Mouse (Mus musculus) liver, postnatal 0 days (tissue): ENCODE results near the gene Lrmp. TPM values are rescaled to one million over a fixed set of nuclear protein-coding genes. Genes with fewer than 3 reads are reported as not detected.

ENCODE experiments used
- ATAC-seq: fragments of 200-750 bp; cut with Nextera tagmentation; 2 replicates; pipeline ENCODE4 v1.8.0; 2017; ENCODE audit warnings: mild to moderate bottlenecking, moderate library complexity
- DNase-seq: peaks from one replicate; pipeline ENCODE4 v3.0.0-alpha.2; 2016
- H3K27ac ChIP-seq: fragments of 300-500 bp; sonication (generic); 2 replicates; pipeline ENCODE4 v1.5.1; 2014; ENCODE audit warnings: antibody characterized with exemption, moderate library complexity, mild to moderate bottlenecking, low read depth
- H3K27me3 ChIP-seq: fragments of 300-500 bp; sonication (generic); 2 replicates; pipeline ENCODE4 v1.6.1; 2014; ENCODE audit warnings: low read length, control low read depth, mixed read lengths; ENCODE audit not compliant: insufficient read depth
- H3K36me3 ChIP-seq: fragments of 300-500 bp; sonication (generic); replicated peaks from 2 replicates; pipeline ENCODE4 v1.6.1; 2014; ENCODE audit warnings: mild to moderate bottlenecking, control low read depth, low read length, moderate library complexity, mixed read lengths; ENCODE audit not compliant: insufficient read depth
- H3K4me1 ChIP-seq: fragments of 300-500 bp; sonication (generic); 2 replicates; pipeline ENCODE4 v1.6.1; 2014; ENCODE audit warnings: antibody characterized with exemption, mild to moderate bottlenecking, control low read depth; ENCODE audit not compliant: insufficient read depth
- H3K4me2 ChIP-seq: fragments of 300-500 bp; sonication (generic); 2 replicates; pipeline ENCODE4 v1.6.1; 2014; ENCODE audit warnings: low read depth, mild to moderate bottlenecking, low read length, moderate library complexity, mixed read lengths
- H3K4me3 ChIP-seq: fragments of 300-500 bp; sonication (generic); 2 replicates; pipeline ENCODE4 v1.5.1; 2014; ENCODE audit warnings: low read depth, low read length
- H3K9ac ChIP-seq: fragments of 300-500 bp; sonication (generic); replicated peaks from 2 replicates; pipeline ENCODE4 v1.6.1; 2014; ENCODE audit warnings: mild to moderate bottlenecking, moderate library complexity
- H3K9me3 ChIP-seq: fragments of 300-500 bp; sonication (generic); 2 replicates; pipeline ENCODE4 v1.6.1; 2016; ENCODE audit warnings: mild to moderate bottlenecking, control low read depth, low read length, mixed read lengths
- CTCF ChIP-seq: sonication (generic); IDR thresholded peaks from 2 replicates; pipeline ENCODE4 v1.5.1; 2016; ENCODE audit warnings: antibody characterized with exemption, low read depth
- EP300 ChIP-seq: IDR thresholded peaks from 2 replicates; pipeline ENCODE4 v1.6.1; 2016; ENCODE audit warnings: antibody characterized with exemption, low read depth, mild to moderate bottlenecking
- WGBS: fragments of 180-500 bp; shearing (Covaris S2); extraction: QIAGEN DNeasy Blood & Tissue Kit; methylation state at CpG from one replicate; pipeline ENCODE4 v1.1.7; 2014; ENCODE audit not compliant: insufficient replicate concordance; 5-methylcytosine and 5-hydroxymethylcytosine counted together
- polyA plus RNA-seq: library from polyadenylated mRNA; unstranded; fragments of >200 nt; fragmentation: Nextera tagmentation; extraction: Ambion mirVana; gene quantifications from 2 replicates; pipeline ENCODE4 v1.2.1, GENCODE M21; 2015

The Lrmp gene
- polyA plus RNA-seq, 1 experiment from 2014 or later: 28.0 TPM

GRCm38 (mm10) chr6:145075548-145076224 is 39.8 kb upstream of the Lrmp start, which contains the start of gene Bcat1:
Gene Bcat1 (minus strand): TSS chr6:145076184.
- peak within 1 kb of the TSS; percentile 39 for H3K4me3 ChIP-seq
- peak within 1 kb of the TSS; percentile 64 for H3K4me2 ChIP-seq
- H3K4me1 ChIP-seq: peaks cover 4% of the 10 kb centered on the region
- no peaks in the 10 kb centered on the region for H3K36me3 ChIP-seq
- TF ChIP-seq CTCF: no peak
- no peak for TF ChIP-seq EP300
- peak; percentile 26 for DNase-seq
- no peaks in the 10 kb centered on the region for H3K9me3 ChIP-seq
- H3K27me3 ChIP-seq: peaks cover 26% of the 10 kb centered on the region
- no peak within 1 kb of the TSS for H3K27ac ChIP-seq
- H3K9ac ChIP-seq: no peak within 1 kb of the TSS; the same call in 1 of the 2 replicates
- 2% methylated on average over 39 of the region's 39 CpGs for WGBS
- ATAC-seq: no peak

- ATAC-seq: no peak
- no peaks in the 10 kb centered on the region for H3K9me3 ChIP-seq
- peak; percentile 3 for DNase-seq
- H3K4me3 ChIP-seq: peak overlapping the region; percentile 39; the same call in 1 of the 2 replicates
- no peaks in the 10 kb centered on the region for H3K36me3 ChIP-seq
- WGBS: 22% methylated on average over 9 of the region's 9 CpGs
- peaks cover 4% of the 10 kb centered on the region for H3K4me1 ChIP-seq
- TF ChIP-seq EP300: no peak
- TF ChIP-seq CTCF: no peak
- H3K27me3 ChIP-seq: peaks cover 26% of the 10 kb centered on the region
- H3K4me2 ChIP-seq: peak overlapping the region; percentile 64; the same call in 1 of the 2 replicates
- no peak overlapping the region for H3K9ac ChIP-seq
- no peak overlapping the region for H3K27ac ChIP-seq
Observed at GRCm38 (mm10) chr6:145076286-145076685, 39.2 kb upstream of the Lrmp start.

GRCm38 (mm10) chr6:145079087-145079759 is 36.2 kb upstream of the Lrmp start:
- WGBS: 67% methylated on average over 8 of the region's 9 CpGs
- no peak overlapping the region for H3K27ac ChIP-seq
- DNase-seq (peak; percentile 9), ATAC-seq (no peak)
- TF ChIP-seq EP300: no peak
- no peak for TF ChIP-seq CTCF
- no peaks in the 10 kb centered on the region for H3K36me3 ChIP-seq
- H3K4me1 ChIP-seq: peaks cover 4% of the 10 kb centered on the region
- no peak overlapping the region for H3K4me3 ChIP-seq
- H3K4me2 ChIP-seq: no peak overlapping the region
- no peak overlapping the region for H3K9ac ChIP-seq
- no peaks in the 10 kb centered on the region for H3K9me3 ChIP-seq
- H3K27me3 ChIP-seq: peaks cover 20% of the 10 kb centered on the region

- no peak overlapping the region for H3K27ac ChIP-seq
- H3K4me2 ChIP-seq: no peak overlapping the region
- no peaks in the 10 kb centered on the region for H3K27me3 ChIP-seq
- H3K4me3 ChIP-seq: no peak overlapping the region
- WGBS: 52% methylated on average over 4 of the region's 4 CpGs
- peak; percentile 5 for DNase-seq
- no peaks in the 10 kb centered on the region for H3K4me1 ChIP-seq
- TF ChIP-seq EP300 (no peak), CTCF (no peak)
- no peaks in the 10 kb centered on the region for H3K36me3 ChIP-seq
- no peak for ATAC-seq
- H3K9ac ChIP-seq: no peak overlapping the region
- no peaks in the 10 kb centered on the region for H3K9me3 ChIP-seq
Observed at GRCm38 (mm10) chr6:145081721-145082120, 33.7 kb upstream of the Lrmp start.

GRCm38 (mm10) chr6:145084343-145085117 is 30.9 kb upstream of the Lrmp start:
- H3K36me3 ChIP-seq: no peaks in the 10 kb centered on the region
- H3K4me2 ChIP-seq: no peak overlapping the region
- H3K9ac ChIP-seq: no peak overlapping the region
- H3K9me3 ChIP-seq: no peaks in the 10 kb centered on the region
- TF ChIP-seq CTCF (no peak), EP300 (no peak)
- H3K27me3 ChIP-seq: no peaks in the 10 kb centered on the region
- no peak for ATAC-seq
- no peaks in the 10 kb centered on the region for H3K4me1 ChIP-seq
- no peak overlapping the region for H3K27ac ChIP-seq
- 86% methylated on average over 8 of the region's 8 CpGs for WGBS
- no peak overlapping the region for H3K4me3 ChIP-seq
- peak; percentile 5 for DNase-seq

GRCm38 (mm10) chr6:145088451-145089113 is 26.9 kb upstream of the Lrmp start:
- no peak for DNase-seq
- no peak for ATAC-seq
- H3K27ac ChIP-seq: no peak overlapping the region
- 42% methylated on average over 4 of the region's 4 CpGs for WGBS
- H3K4me1 ChIP-seq: no peaks in the 10 kb centered on the region
- no peak overlapping the region for H3K4me3 ChIP-seq
- H3K36me3 ChIP-seq: no peaks in the 10 kb centered on the region
- H3K9ac ChIP-seq: no peak overlapping the region
- no peaks in the 10 kb centered on the region for H3K9me3 ChIP-seq
- no peak overlapping the region for H3K4me2 ChIP-seq
- H3K27me3 ChIP-seq: no peaks in the 10 kb centered on the region
- TF ChIP-seq CTCF: peak; percentile 68
- TF ChIP-seq EP300: no peak
